Mouse (Mus musculus) lung, embryonic 14.5 days (tissue): ENCODE measurements around the gene Fndc8. TPM values are rescaled to one million over a fixed set of nuclear protein-coding genes. Genes with fewer than 3 reads are reported as not detected.

Experiments
- ATAC-seq: fragments of 200-750 bp; cut with Nextera tagmentation; 2 replicates; pipeline ENCODE4 v1.8.0; 2017; ENCODE audit warnings: mild to moderate bottlenecking, moderate TSS enrichment, moderate library complexity; ENCODE audit not compliant: insufficient read depth
- DNase-seq: peaks from one replicate; pipeline ENCODE4 v3.0.0-alpha.2; 2015
- H3K27ac ChIP-seq: fragments of 300-500 bp; sonication (generic); 2 replicates; pipeline ENCODE4 v1.5.1; 2014; ENCODE audit warnings: low read depth, mild to moderate bottlenecking, moderate library complexity
- H3K27me3 ChIP-seq: fragments of 300-500 bp; sonication (generic); 2 replicates; pipeline ENCODE4 v1.6.1; 2014; ENCODE audit warnings: low read length, control low read depth; ENCODE audit not compliant: insufficient read depth
- H3K36me3 ChIP-seq: fragments of 300-500 bp; sonication (generic); 2 replicates; pipeline ENCODE4 v1.6.1; 2014; ENCODE audit warnings: control low read depth; ENCODE audit not compliant: insufficient read depth
- H3K4me1 ChIP-seq: fragments of 300-500 bp; sonication (generic); 2 replicates; pipeline ENCODE4 v1.6.1; 2014; ENCODE audit warnings: antibody characterized with exemption, control low read depth; ENCODE audit not compliant: insufficient read depth
- H3K4me2 ChIP-seq: fragments of 300-500 bp; sonication (generic); 2 replicates; pipeline ENCODE4 v1.6.1; 2014; ENCODE audit warnings: mild to moderate bottlenecking
- H3K4me3 ChIP-seq: fragments of 300-500 bp; sonication (generic); 2 replicates; pipeline ENCODE4 v1.5.1; 2014; ENCODE audit warnings: low read depth, low read length
- H3K9ac ChIP-seq: fragments of 300-500 bp; sonication (generic); 2 replicates; pipeline ENCODE4 v1.6.1; 2014
- H3K9me3 ChIP-seq: fragments of 300-500 bp; sonication (generic); 2 replicates; pipeline ENCODE4 v1.6.1; 2016; ENCODE audit warnings: low read depth, low read length, control low read depth
- CTCF ChIP-seq: IDR thresholded peaks from 2 replicates; pipeline ENCODE4 v1.5.1; 2016; ENCODE audit warnings: antibody characterized with exemption, low read depth
- WGBS: fragments of 180-500 bp; shearing (Covaris S2); extraction: QIAGEN DNeasy Blood & Tissue Kit; methylation state at CpG from one replicate; pipeline ENCODE4 v1.1.7; 2014; 5-methylcytosine and 5-hydroxymethylcytosine counted together
- polyA plus RNA-seq: library from polyadenylated mRNA; unstranded; fragments of >200 nt; fragmentation: Nextera tagmentation; extraction: Ambion mirVana; gene quantifications from 2 replicates; pipeline ENCODE4 v1.2.1, GENCODE M21; 2014

Gene Fndc8
- polyA plus RNA-seq, 1 experiment from 2014 or later: not detected

DNA sequence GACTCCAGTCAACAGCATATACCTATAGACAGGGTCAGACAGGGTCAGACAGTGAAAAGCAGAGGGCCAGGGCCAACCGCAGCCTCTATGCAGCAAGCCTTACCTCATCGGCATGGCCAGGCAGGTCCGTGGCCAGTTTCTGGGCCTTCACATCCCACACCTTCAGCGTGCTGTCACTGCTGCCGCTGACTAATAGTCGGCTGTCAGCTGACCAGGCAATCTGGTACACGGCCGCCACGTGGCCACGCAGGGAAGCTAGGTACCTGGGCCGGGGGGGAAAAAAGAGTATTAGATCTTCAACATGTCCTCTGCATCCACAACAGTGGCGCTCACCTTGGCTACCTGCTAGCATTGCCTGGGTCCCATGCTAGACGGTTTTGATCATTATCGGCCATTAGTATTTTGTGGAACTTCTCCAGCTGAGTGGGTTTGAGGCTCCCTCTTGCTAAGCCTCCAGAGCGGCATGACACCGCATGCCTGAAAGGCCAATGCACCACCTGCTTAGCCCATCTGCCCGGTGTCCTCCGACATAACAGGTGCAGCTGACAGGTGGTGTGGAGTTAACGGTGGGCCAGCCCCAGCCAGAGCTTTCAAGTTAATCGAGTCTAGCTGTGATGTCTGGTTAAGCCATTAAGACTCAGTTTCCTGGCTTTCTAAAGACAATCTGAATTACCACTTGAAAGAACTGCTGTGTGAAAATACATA lies 9.8 kb downstream of the Fndc8 start:
- Histone ChIP-seq H3K4me3 (no peak overlapping the region), H3K4me2 (no peak overlapping the region), H3K9ac (no peak overlapping the region), H3K36me3 (peaks cover 67% of the 10 kb centered on the region), H3K4me1 (no peaks in the 10 kb centered on the region), H3K9me3 (no peaks in the 10 kb centered on the region), H3K27ac (no peak overlapping the region), H3K27me3 (no peaks in the 10 kb centered on the region)
- ATAC-seq (no peak), DNase-seq (no peak)
- no peak for TF ChIP-seq CTCF
- 94% methylated on average over 20 of the region's 20 CpGs for WGBS

DNA sequence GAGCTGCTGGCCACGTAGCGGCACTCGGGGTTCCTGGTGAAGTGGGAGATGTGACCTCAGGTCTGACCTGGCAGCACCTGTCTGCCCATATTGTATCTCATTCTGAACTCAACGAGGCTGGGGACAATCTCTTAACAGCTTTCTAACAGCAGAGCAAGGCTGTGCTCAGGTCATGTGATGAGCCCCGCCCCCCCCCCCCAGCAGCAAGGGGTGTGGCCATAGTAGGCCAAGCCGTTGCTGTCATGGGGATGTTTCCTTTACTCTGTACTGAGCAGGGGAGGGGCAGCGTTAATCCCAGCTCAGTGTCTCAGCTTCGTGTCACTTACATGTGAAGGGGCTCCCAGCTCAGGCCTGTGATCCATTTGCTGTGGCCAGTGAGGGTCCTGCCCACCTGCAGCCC lies 13.0 kb downstream of the Fndc8 start:
- WGBS: 68% methylated on average over 8 of the region's 8 CpGs
- DNase-seq (no peak), ATAC-seq (no peak)
- H3K4me3 ChIP-seq: no peak overlapping the region
- H3K4me1 ChIP-seq: 0 out of 2 replicates have a peak, but pooled peaks cover 4% of the 10 kb centered on the region
- no peaks in the 10 kb centered on the region for H3K9me3 ChIP-seq
- H3K4me2 ChIP-seq: no peak overlapping the region
- H3K27me3 ChIP-seq: no peaks in the 10 kb centered on the region
- peaks cover 67% of the 10 kb centered on the region for H3K36me3 ChIP-seq
- TF ChIP-seq CTCF: no peak
- no peak overlapping the region for H3K27ac ChIP-seq
- H3K9ac ChIP-seq: no peak overlapping the region

DNA sequence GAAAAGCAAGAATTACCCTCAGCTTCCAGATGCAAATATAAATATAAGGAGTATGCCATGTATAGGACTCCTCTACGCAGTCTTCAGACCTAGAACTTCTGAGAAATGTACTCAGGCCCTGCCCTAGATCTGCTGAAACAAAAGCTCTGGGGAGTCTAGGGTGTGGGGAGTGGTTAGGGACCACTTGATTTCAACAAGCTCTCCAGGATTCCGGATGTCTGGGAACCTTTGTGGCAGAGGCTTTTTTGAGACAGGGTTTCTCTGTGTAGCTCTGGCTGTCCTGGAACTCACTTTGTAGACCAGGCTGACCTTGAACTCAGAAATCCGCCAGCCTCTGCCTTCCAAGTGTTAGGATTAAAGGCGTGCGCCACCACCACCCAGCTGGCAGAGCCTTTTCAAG lies 13.9 kb downstream of the Fndc8 start:
- Histone ChIP-seq H3K4me1 (0 out of 2 replicates have a peak, but pooled peaks cover 4% of the 10 kb centered on the region), H3K4me2 (no peak overlapping the region), H3K9ac (no peak overlapping the region), H3K9me3 (no peaks in the 10 kb centered on the region), H3K27me3 (no peaks in the 10 kb centered on the region), H3K27ac (no peak overlapping the region), H3K36me3 (peaks cover 59% of the 10 kb centered on the region), H3K4me3 (no peak overlapping the region)
- no peak for DNase-seq
- 88% methylated on average over 5 of the region's 5 CpGs for WGBS
- no peak for ATAC-seq
- no peak for TF ChIP-seq CTCF

DNA sequence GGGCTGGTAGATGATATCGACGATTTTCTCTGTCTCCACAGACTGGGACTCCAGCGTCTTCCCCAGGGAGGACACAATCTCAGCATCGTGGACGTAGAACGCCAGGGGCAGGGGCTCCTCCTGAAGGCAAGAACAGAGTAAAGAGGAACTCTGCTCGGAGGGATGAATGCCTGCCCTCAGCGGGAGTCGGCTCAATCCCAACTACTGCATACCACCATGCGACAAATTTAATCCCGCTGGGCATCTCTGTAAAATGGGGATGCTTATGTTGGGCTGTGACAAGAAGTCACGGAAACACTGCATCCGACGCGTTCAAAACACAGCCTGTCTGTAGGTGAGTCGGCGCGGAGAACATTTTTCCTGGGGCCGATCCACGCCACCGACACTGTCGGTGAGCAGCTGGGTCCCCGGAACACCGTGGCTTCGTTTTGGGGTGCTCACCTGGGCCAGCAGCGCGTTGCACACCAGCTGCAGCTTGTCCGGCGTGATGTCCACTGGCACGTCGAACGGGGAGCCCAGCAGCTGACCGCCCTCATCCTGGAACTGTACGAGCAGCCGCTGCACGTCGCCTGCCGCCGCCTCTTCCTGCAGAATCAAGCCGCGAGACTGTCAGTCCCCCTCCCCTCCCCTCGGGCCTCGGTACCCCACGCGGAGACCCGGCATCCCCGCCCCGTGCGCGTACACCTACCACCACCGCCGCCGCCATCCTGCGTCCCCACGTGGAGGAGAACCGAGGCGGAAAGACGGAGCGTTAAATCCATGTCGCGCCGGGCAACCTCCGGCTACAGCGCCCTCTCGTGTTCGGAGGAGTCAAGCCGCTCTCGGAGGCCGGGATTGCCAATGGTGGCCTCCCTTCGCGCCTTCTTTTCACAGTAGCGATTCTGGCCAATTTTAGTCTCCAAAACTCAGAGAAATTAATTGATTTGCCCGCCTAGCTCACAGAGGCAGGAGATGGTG lies 16.0 kb downstream of the Fndc8 start, which contains the start of gene Nle1:
Gene Nle1, minus strand, starts transcription at position 761 of the 957 bp plus-strand sequence.
- TF ChIP-seq CTCF: peak; percentile 93
- peaks cover 38% of the 10 kb centered on the region for H3K36me3 ChIP-seq
- peak within 1 kb of the TSS; percentile 8; the same call in 1 of the 2 replicates for H3K27ac ChIP-seq
- 2% methylated on average over 69 of the region's 73 CpGs for WGBS
- no peaks in the 10 kb centered on the region for H3K9me3 ChIP-seq
- H3K4me2 ChIP-seq: peak within 1 kb of the TSS; percentile 82
- DNase-seq: peak; percentile 96
- H3K4me1 ChIP-seq: 0 out of 2 replicates have a peak, but pooled peaks cover 4% of the 10 kb centered on the region
- H3K9ac ChIP-seq: peak within 1 kb of the TSS; percentile 64
- peak; percentile 77 for ATAC-seq
- H3K4me3 ChIP-seq: peak within 1 kb of the TSS; percentile 66
- H3K27me3 ChIP-seq: no peaks in the 10 kb centered on the region

DNA sequence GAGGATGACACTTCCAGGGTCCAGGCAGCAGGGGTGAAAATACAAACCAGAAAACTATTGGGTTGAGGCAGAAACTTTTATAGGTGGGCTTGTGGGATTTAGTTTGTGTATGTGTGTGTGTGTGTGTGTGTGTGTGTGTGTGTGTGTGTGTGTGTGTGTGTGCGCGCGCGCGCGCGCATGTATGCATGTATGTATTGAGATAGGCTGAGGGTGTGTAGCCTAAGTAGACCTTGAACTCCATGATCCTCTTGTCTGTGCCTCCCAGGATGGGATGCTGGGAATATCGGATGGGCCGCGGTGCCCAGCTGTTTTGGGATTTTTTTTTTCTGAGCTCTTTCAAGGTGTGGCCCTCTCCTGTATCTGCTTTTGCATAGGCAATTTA lies 16.7 kb downstream of the Fndc8 start:
- Histone ChIP-seq H3K4me3 (peak overlapping the region; percentile 66), H3K4me1 (0 out of 2 replicates have a peak, but pooled peaks cover 4% of the 10 kb centered on the region), H3K4me2 (peak overlapping the region; percentile 82), H3K36me3 (peaks cover 32% of the 10 kb centered on the region), H3K27me3 (no peaks in the 10 kb centered on the region), H3K9me3 (no peaks in the 10 kb centered on the region), H3K27ac (no peak overlapping the region), H3K9ac (peak overlapping the region; percentile 64)
- DNase-seq (no peak), ATAC-seq (no peak)
- TF ChIP-seq CTCF: no peak
- 35% methylated on average over 10 of the region's 10 CpGs for WGBS

DNA sequence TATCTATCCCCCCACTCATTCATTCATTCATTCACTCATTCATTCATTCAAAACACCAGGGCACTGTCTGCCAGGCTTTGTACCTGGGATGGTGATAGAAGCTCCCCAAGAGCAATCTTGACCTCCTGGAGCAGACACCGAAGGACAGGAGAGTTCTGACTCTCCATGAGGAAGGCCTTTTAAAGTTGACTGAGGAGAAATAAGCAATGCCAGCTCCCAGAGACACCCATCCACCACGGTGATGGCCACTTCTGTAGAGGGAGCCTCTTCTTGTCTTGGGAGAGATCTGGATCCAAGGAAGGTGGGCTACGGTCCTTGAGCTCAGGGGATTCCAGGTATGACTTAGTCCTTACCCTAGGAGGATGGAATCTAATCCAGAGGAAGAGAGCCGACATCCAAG lies 18.3 kb downstream of the Fndc8 start, which contains the start of gene Unc45b:
Gene Unc45b, plus strand, starts transcription at position 301 of the 400 bp plus-strand sequence.
- 76% methylated on average over 4 of the region's 4 CpGs for WGBS
- H3K4me1 ChIP-seq: 0 out of 2 replicates have a peak, but pooled peaks cover 4% of the 10 kb centered on the region
- peaks cover 16% of the 10 kb centered on the region; the same call in 1 of the 2 replicates for H3K36me3 ChIP-seq
- ATAC-seq: no peak
- no peak within 1 kb of the TSS for H3K27ac ChIP-seq
- no peaks in the 10 kb centered on the region for H3K9me3 ChIP-seq
- H3K9ac ChIP-seq: no peak within 1 kb of the TSS
- H3K4me2 ChIP-seq: no peak within 1 kb of the TSS
- no peaks in the 10 kb centered on the region for H3K27me3 ChIP-seq
- DNase-seq: no peak
- no peak within 1 kb of the TSS for H3K4me3 ChIP-seq
- TF ChIP-seq CTCF: no peak
